Mouse (Mus musculus) CD4-positive, CD25-positive, alpha-beta regulatory T cell, adult 9 weeks (primary cell): Measurements from ENCODE around the gene Samd10. TPM values are rescaled to one million over a fixed set of nuclear protein-coding genes. Genes with fewer than 3 reads are reported as not detected.

Experiments used
- polyA plus RNA-seq: library from polyadenylated mRNA; unstranded; fragments of 100-300 nt; shearing (Covaris generic); gene quantifications from one replicate; pipeline ENCODE4 v1.2.1, GENCODE M21; 2017

Gene Samd10
- polyA plus RNA-seq = 6.1 TPM

GRCm38 (mm10) chr2:181598454-181599351 lies at the start of gene Samd10:
Gene Samd10 (minus strand): TSS chr2:181599212.

GRCm38 (mm10) chr2:181592231-181593041 lies 6.6 kb downstream of the Samd10 start, which contains the start of gene Zfp512b:
Gene Zfp512b (minus strand): TSS chr2:181592803.

GRCm38 (mm10) chr2:181591528-181592085 lies 7.4 kb downstream of the Samd10 start, which contains the start of gene Prpf6:
Gene Prpf6 (plus strand): TSS chr2:181591868.

GRCm38 (mm10) chr2:181584411-181584942 lies 14.5 kb downstream of the Samd10 start, which contains the start of gene Uckl1:
Gene Uckl1 (minus strand): TSS chr2:181584892.

Other genes starting within 250 kb of the Samd10 start
- 76.0 TPM for gene Zgpat, start 234.3 kb downstream of the Samd10 start, polyA plus RNA-seq
- 162 TPM for gene Arfrp1, start 233.8 kb downstream of the Samd10 start, polyA plus RNA-seq
- gene Lime1, start 219.1 kb downstream of the Samd10 start, polyA plus RNA-seq = 343 TPM
- 1.5 TPM for gene Zbtb46, start 139.8 kb downstream of the Samd10 start, polyA plus RNA-seq
- not detected for gene Abhd16b, start 106.0 kb downstream of the Samd10 start, polyA plus RNA-seq
- 105 TPM for gene Tpd52l2, start 102.1 kb downstream of the Samd10 start, polyA plus RNA-seq
- 85.7 TPM for gene Dnajc5, start 78.7 kb downstream of the Samd10 start, polyA plus RNA-seq
- gene Uckl1, start 14.3 kb downstream of the Samd10 start, polyA plus RNA-seq = 197 TPM
- gene Prpf6, start 7.3 kb downstream of the Samd10 start, polyA plus RNA-seq = 102 TPM
- gene Zfp512b, start 6.4 kb downstream of the Samd10 start, polyA plus RNA-seq = 18.5 TPM
- gene Gm29797, start 57.8 kb upstream of the Samd10 start, polyA plus RNA-seq = not detected
- gene Sox18, start 72.4 kb upstream of the Samd10 start, polyA plus RNA-seq = not detected
- 16.3 TPM for gene Tcea2, start 81.1 kb upstream of the Samd10 start, polyA plus RNA-seq
- gene Rgs19, start 94.8 kb upstream of the Samd10 start, polyA plus RNA-seq = 239 TPM
- gene Lkaaear1, start 99.2 kb upstream of the Samd10 start, polyA plus RNA-seq = not detected
- gene Oprl1, start 115.8 kb upstream of the Samd10 start, polyA plus RNA-seq = 0.27 TPM
- gene Myt1, start 164.1 kb upstream of the Samd10 start, polyA plus RNA-seq = not detected
- 85.1 TPM for gene Pcmtd2, start 238.6 kb upstream of the Samd10 start, polyA plus RNA-seq